Mouse (Mus musculus): ENCODE results near the gene Gli1.

DNA sequence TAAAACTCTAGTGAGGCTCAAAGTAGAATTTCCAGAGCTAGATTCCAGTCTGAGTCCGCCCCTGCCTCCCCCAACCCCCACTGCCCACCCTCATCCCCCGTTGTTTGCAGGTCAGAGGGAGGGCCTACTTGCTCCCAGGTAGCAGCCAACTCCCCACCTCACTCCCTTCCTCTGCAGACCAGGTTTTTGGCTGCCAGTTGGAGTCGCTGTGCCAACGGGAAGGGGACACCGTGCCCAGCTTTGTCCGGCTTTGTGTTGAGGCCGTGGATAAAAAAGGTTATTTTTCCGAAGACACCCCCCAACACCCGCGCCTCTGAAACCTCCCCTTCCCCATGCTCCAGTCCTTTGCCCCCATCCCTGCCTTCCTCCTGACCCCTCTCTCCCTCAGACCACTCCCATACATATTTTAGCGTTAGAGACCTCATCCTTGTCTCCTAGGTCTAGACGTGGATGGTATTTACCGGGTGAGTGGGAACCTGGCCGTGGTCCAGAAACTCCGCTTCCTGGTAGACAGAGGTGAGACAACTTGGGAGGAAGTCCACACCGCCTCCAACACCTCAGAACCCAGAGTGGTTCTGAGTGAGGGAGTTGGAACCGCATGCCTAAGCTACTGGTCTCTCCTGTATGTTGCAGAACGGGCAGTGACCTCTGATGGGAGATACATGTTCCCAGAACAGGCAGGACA, 14.2 kb downstream of the Gli1 start:
- TF ChIP-seq CTCF (IDR thresholded peaks at IDR 0.05; ENCODE audit: insufficient read depth, low read length) (no peak), POLR2A (IDR thresholded peaks at IDR 0.05; ENCODE audit: borderline replicate concordance, extremely low read depth, low read depth, low read length) (no peak)

All from lung, adult 2 months (tissue).